Mouse (Mus musculus): ENCODE data around the gene Pvalb.

The Pvalb gene

GRCm38 (mm10) chr15:78157824-78158223 is 48.4 kb downstream of the Pvalb start:
- DNase-seq = no peak

- no peak for DNase-seq
These were observed 48.9 kb downstream of the Pvalb start for GRCm38 (mm10) chr15:78157330-78157729.

GRCm38 (mm10) chr15:78155421-78155820 is 50.8 kb downstream of the Pvalb start:
- DNase-seq = no peak

- DNase-seq = peak; percentile 56
These were observed 53.0 kb downstream of the Pvalb start for GRCm38 (mm10) chr15:78153045-78153775.

GRCm38 (mm10) chr15:78148565-78148964 is 57.6 kb downstream of the Pvalb start:
- DNase-seq = no peak
